Mouse (Mus musculus): ENCODE results near the gene Lhx6. TPM values are rescaled to one million over a fixed set of nuclear protein-coding genes. Genes with fewer than 3 reads are reported as not detected.

Gene Lhx6
- total RNA-seq (2023): not detected in 2 replicates

DNA sequence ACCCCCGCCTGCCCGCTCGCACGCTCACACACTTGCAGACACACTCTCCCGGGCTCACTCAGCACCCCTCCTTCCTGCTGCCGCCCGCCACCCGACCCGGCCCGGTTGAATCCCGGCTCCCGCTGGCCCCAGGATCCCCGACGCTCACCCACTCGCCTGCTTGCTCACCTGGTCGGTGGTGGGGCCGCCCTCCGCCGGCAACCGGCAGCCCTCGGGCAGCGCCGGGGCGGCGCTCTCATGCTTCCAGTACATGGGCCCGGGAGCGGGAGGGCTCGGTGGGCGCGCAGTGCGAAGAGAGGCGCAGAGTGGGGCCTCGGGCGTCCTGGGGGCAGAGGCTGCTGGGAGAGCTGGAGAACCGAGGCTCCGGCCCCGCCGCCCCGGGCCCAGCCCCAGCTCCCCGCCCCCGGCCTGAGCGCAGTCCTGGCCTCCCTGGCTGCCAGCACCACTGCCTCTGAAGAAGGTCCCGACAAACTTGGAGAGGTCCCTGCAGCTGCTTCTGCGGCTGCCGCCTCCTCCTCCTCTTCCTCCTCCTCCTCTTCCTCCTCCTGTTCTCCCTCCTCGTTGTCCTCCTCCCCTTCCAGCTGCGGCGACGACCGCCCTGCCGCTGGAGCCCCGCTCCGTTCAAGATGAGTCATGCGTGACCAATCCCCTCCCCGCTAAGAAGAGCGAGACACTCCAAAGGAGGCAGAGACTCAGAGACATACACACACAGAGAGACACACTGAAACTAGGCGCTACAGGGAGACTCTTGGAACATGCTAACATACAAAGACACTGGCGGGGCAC is at the start of gene Lhx6:
Gene Lhx6 (minus strand): TSS at position 453 of the 786 bp plus-strand sequence.

DNA sequence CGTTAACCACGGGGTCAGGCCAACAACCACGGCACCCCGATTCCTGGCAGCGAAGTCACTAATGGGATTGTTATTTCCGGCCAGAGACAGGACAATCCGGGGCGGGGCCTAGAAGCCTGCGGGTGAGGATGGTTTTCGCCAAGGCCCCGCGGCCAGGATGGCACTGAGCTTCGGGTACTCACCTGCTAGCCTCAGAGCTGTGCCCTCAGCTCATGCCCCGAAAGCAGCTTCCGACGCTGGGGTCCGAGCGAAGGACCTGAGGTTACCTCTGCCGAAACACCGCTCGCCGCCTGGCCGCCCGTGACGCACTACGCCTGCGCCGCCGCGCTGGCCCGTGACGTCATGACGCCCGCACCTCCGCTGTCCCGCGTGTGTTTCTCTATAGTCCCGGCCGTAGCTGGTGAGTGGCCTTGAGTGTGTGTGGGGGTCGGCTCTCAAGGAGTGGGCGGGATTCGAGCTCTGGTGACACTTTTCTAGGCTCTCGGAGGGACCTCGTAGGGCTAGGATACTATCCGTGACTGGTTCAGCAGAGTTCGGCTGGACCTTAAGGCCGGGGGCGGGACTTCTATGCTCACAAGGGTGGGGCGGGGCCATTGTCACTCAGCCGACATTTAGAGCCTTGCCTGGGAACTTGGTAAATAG is 31.2 kb upstream of the Lhx6 start, which contains the start of the genes Mrrf and Rbm18:
Gene Mrrf (plus strand): TSS at position 90 of the 642 bp plus-strand sequence.
Gene Rbm18 (minus strand): TSS at position 474 of the 642 bp plus-strand sequence.

DNA sequence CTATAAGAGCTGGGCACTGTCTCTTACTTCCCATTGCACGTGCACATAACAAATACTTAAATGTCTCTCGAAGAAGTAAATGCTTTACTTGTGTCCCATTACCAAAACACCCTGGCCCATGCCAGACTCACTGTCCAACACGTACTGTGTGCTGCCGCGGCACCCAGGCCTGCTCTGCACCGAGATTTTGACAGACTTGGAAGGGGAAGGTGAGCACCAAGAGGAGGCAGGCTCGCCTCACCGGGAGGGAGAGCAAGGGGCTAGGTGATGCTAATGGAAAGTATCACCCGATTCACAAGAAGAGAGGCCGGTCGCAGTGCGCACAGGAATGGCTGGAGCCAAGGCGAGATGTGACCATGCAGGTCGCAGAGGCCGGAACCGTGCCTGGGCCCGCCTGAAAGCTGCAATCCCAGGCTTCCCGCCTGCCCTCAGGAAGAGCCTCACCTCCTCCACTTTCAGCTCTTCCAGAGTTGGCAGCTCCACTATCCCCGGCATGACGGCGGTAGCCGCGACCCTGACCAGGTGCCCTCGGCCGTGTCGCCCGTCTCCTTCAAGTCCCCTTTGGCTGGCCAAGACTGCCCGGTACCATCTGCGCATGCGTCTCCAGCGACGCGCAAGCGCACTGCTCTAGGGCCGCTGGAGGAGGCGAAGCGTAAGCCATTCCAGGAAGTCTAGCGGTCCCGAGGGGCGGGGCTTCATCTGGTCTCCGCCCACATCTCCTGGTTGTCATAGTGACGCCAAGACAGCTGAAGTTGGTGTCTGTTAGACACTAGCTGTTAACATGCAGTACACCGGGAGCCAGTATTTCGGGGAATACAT is 56.3 kb downstream of the Lhx6 start, which contains the start of the genes Ndufa8 and Morn5:
Gene Ndufa8 (minus strand): TSS at position 659 of the 819 bp plus-strand sequence.
Gene Morn5 (plus strand): TSS at position 711 of the 819 bp plus-strand sequence.

Other genes starting within 250 kb of the Lhx6 start
- gene Ttll11, start 125.5 kb downstream of the Lhx6 start, total RNA-seq (2023): 1.6 and 1.7 TPM in 2 replicates
- 51.0 and 57.1 TPM in 2 replicates for gene Ndufa8, start 56.0 kb downstream of the Lhx6 start, total RNA-seq (2023)
- gene Morn5, start 56.0 kb downstream of the Lhx6 start, total RNA-seq (2023): not detected in 2 replicates
- 2.7 and 5.4 TPM in 2 replicates for gene Mrrf, start 31.0 kb upstream of the Lhx6 start, total RNA-seq (2023)
- 37.9 and 41.1 TPM in 2 replicates for gene Rbm18, start 31.4 kb upstream of the Lhx6 start, total RNA-seq (2023)
- gene Ptgs1, start 125.0 kb upstream of the Lhx6 start, total RNA-seq (2023): 113 and 132 TPM in 2 replicates

Data from neutrophil, adult 65 days (primary cell).